Mouse (Mus musculus): ENCODE results near the gene Dkkl1.

Dkkl1 gene

DNA sequence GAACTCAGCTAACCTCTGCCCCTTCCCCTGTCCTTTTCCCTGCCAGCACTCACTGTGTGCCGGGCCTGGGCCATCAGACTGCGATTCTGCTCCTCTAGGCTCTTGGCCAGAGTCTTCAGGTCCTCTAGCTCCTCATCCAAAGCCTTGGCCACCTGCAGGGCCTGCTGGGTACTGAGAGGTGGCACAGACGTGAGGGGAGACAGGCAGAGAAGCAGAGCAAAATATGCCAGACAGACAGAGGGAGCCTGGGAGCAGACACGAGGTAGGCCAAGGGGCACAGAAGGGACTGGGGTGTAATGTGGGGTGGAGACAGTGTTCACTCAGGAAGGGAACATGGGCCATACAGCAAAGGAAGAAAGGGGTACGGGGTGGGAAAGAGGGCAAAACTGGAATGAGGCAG, 18.5 kb downstream of the Dkkl1 start:
- DNase-seq (ENCODE audit: low read depth, low spot score) = no peak

DNA sequence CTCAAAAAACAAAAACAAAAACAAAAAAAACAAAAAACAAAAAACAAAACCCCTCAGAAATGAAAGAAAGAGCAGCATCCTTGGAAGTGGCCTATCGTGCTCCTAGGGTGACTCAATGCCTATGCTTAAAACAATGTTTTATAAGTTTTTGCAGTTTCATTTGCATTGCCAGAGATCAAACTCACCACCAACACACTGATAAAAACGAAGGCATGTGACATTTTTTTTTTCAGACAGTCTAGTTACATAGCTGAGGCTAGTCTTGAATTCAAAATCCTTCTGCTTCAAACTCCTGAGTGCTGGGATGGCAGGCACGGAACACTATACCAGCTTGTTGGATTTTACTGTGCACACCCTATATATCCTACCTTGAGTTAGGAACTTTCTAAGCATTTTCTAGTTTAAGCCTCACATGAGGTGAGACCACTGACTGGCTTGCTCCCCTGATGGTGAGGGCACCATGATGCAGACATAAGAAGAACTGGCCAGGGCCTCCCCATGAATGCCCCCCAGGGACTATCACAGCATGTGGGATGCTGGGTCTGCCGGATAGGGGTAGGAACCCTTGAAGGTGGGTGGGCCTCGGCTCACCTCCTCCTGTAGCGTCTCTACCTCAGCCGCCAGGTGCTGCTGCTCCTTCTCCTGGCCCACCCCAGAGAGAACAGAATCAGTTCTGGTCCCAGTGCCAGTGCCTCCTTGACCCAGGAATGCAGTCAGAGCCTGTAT, 19.2 kb downstream of the Dkkl1 start:
- DNase-seq (ENCODE audit: low read depth, low spot score) = no peak

DNA sequence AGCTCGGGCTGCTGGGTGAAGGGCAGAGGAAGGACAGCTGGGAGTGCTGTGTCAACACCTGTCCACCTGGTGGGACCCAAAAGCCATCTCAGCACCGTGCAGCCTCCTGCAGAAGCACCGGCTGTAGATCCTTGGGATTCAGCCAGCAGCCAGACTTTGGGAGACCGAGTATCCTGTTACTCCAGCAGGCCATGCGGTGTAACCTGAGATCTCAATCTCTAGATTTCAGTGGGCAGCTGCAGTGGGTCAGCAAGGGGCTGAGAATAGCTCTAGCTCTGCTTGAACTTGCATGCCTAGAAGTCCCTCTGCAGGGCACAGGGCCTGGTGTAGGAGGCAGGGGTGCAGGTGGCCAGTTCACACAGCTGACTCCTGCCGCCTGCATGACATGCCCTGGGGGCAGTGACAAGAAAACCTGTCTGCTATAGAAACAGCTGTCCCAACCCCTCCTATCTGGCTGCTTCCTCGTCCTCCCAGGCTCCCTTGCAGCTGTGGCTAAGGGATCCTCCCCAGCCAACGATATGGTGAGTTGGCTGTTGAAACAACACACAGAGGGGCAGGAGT, 20.1 kb downstream of the Dkkl1 start:
- DNase-seq (ENCODE audit: low read depth, low spot score) = no peak

- no peak for DNase-seq (ENCODE audit: low read depth, low spot score)
Observed at GRCm38 (mm10) chr7:45191161-45191560, 20.8 kb downstream of the Dkkl1 start.

GRCm38 (mm10) chr7:45190186-45190585, 21.8 kb downstream of the Dkkl1 start:
- DNase-seq (ENCODE audit: low read depth, low spot score) = no peak

GRCm38 (mm10) chr7:45189600-45189999, 22.3 kb downstream of the Dkkl1 start:
- DNase-seq (ENCODE audit: low read depth, low spot score) = no peak

DNA sequence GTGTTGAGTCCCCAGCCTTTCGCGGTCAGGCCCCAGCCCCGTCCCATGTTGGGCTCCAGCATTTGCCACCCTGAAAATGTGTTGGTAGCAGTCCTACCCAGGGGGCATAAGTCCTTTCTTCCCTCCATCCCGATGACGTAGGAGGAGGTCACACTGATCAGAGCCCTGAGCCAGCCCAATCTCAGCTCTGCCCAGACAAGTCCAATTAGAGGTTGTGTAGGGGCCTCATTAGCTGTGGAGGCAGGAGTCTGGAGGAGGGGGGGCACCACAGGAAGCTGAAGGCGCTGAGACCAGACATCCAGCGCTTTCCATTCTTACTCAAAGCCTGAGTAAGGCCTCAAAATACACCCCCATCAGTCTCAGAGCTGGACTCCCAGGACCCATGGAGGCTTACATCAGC, 26.0 kb downstream of the Dkkl1 start:
- DNase-seq (ENCODE audit: low read depth, low spot score) = no peak

- DNase-seq (ENCODE audit: low read depth, low spot score) = no peak
Observed at GRCm38 (mm10) chr7:45183672-45184071, 28.3 kb downstream of the Dkkl1 start.

DNA sequence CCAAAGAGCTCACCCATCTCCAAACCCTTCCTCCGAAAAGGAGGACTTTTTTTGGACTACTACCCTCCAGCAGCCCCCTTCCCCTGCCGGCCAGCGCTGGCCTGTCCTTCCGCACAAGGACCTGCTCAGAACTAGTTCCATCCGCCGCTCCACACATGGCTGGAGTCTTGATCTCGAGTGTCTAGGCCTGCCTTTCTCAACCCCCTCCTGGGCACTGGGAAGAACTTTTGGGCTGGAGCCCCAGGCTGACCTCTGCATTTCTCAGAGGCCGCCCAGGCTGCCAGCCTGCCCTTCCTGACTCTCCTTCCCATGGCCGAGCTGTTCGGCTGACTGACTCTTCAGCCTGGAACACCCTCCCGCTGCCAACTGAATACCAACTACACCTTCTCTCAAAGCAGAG, 29.3 kb downstream of the Dkkl1 start:
- DNase-seq (ENCODE audit: low read depth, low spot score) = no peak

DNA sequence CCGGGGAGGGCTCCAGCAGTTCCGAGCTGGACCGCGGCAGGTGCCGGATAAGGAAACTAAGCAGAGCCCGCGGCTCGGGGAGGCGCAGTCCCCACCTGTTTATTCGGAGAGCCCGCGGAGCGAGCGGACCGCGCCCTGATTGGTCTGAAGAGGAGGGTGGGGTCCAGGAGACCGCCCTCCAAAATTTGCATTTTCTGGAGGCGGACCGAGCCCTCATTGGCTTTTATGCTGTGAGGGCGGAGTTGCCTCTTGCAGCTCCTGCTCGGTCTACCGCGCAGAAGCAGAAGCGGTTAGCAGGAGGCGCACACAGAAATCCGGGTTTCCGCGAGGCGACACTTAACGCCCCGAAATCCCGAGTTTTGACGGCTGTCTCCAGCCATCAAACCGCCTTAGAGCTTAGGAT, 29.7 kb downstream of the Dkkl1 start:
- peak; percentile 86 for DNase-seq (ENCODE audit: low read depth, low spot score)

- DNase-seq (ENCODE audit: low read depth, low spot score) = no peak
Observed at GRCm38 (mm10) chr7:45181540-45181939, 30.4 kb downstream of the Dkkl1 start.

DNA sequence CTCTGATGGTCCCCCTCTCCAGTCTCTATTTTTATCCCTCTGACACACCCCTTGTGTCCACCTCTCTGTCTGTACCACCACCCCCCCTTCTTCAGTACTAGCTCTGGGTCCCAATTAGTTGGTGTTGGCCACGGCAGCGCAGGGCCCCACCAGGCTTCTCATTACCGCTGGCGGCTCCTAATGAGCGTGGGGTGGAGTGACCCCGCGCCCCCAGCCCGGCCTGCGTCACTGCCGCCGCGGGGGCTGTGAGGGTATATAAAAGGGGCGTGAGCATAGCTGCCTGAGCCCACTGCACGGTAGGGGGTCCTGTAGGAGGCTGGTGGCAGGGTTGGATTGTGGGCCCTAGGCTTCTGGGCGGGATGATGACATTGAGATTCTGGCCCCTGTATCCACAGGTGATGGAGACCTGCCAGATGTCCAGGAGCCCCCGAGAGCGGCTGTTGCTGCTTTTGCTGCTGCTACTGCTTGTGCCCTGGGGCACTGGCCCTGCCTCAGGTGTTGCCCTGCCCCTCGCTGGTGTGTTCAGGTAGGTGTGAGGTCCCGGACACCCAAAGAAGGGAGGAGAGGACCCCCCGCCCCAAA, 31.0 kb downstream of the Dkkl1 start, which contains the start of gene Pth2:
Pth2 (plus strand) TSS at position 100 of the 582 bp plus-strand sequence.
- DNase-seq (ENCODE audit: low read depth, low spot score) = no peak

GRCm38 (mm10) chr7:45179469-45179868, 32.5 kb downstream of the Dkkl1 start, which contains the start of gene Gfy:
Gene Gfy, minus strand, starts transcription at chr7:45179569.
- DNase-seq (ENCODE audit: low read depth, low spot score) = no peak

GRCm38 (mm10) chr7:45178550-45178949, 33.4 kb downstream of the Dkkl1 start:
- DNase-seq (ENCODE audit: low read depth, low spot score) = peak; percentile 40

DNA sequence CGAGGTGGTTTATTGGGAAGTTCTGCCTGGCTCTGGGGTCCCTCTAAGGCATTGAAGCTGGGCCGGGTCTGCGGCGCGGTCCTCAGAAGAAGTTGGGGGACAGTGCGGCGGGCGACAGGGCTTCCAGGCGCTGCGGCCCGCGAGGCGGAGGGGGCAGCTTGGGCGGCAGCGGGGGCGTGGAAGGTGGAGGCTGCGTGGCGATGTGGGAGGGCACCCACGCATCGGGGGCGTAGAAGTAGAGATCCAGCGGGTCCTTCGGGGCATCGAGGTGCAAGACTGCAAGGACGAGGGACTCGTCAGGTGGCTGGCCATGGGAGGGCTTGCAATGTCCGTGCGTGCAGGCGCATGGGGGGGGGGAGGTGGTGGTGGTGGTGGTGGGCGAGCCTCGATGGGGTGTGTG, 35.6 kb downstream of the Dkkl1 start:
- DNase-seq (ENCODE audit: low read depth, low spot score) = no peak

- DNase-seq (ENCODE audit: low read depth, low spot score) = no peak
Observed at GRCm38 (mm10) chr7:45175929-45176328, 36.0 kb downstream of the Dkkl1 start.

DNA sequence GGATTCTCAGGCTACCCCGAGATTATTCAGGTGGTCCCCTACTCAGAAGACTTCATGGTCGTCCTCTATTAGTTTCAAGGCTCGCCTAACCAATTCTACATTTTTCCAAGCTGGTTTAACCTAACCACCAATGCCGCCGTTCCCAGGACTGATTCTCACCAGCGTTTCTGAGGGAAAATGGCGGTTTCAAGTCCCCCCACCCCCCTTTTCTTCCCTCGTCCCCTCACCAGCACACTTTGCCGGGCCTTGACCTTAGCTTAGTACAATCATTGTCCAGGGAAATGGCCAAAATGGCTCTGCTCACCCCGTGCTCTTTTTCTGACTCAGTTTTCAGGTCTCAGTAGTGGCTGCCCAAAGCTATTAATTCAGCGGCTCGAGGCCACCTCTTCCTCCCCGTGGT, 36.5 kb downstream of the Dkkl1 start:
- no peak for DNase-seq (ENCODE audit: low read depth, low spot score)

GRCm38 (mm10) chr7:45174567-45175280, 37.2 kb downstream of the Dkkl1 start:
- no peak for DNase-seq (ENCODE audit: low read depth, low spot score)

- peak; percentile 78 for DNase-seq (ENCODE audit: low read depth, low spot score)
Observed at GRCm38 (mm10) chr7:45173772-45174171, 38.2 kb downstream of the Dkkl1 start.

DNA sequence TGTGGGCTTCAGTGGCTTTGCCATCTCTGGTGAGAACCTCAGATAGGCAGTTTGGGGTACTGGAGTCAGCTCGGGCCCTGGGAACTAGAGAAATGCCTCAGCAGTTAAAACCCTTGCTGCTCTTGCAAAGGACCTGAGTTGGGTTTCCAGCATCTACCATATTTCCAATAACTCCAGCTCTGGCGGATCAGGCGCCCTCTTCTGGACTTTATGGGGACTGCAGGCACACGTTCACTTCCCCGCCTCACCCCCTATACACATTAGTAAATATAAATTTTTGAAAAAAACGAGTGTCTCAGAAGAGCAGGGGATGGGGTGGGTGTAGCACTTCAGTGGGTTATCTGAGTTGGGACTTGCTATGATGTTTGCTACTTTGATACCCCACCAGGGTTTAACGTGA, 39.0 kb downstream of the Dkkl1 start:
- peak; percentile 68 for DNase-seq (ENCODE audit: low read depth, low spot score)

DNA sequence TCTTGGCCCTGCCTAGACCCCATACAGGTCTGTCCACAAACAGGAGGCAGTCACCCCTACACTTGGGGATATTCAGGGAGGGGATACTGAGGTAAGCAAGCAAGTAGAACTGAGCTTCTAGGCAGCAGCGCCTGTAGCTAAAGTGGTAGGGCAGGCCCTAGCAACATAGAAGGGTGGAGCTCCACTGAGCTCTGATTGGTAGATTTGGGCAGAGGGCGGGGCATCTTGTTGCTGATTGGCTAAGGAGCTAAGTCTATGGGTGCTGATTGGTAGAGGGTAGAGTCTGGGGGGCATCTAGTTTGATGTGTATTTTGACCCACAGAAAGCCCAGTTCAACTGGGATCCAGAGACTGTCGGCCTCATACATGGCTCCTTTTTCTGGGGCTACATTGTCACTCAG, 42.5 kb downstream of the Dkkl1 start:
- no peak for DNase-seq (ENCODE audit: low read depth, low spot score)

- DNase-seq (ENCODE audit: low read depth, low spot score) = no peak
Observed at GRCm38 (mm10) chr7:45168656-45169055, 43.3 kb downstream of the Dkkl1 start.
